Mouse (Mus musculus): ENCODE results near the gene Stk19. TPM values are rescaled to one million over a fixed set of nuclear protein-coding genes. Genes with fewer than 3 reads are reported as not detected.

Gene Stk19
- polyA plus RNA-seq, 1 experiment: 41.3 TPM

- H3K4me1 ChIP-seq (ENCODE audit: control insufficient read depth, insufficient read depth, low read length): peaks cover 2% of the 10 kb centered on the region
- H3K36me3 ChIP-seq (ENCODE audit: control insufficient read depth, insufficient read depth, low read length): no peaks in the 10 kb centered on the region
- H3K4me3 ChIP-seq (ENCODE audit: control insufficient read depth, low read depth, low read length): no peak overlapping the region
- H3K27me3 ChIP-seq (ENCODE audit: control insufficient read depth, insufficient read depth, low read length): no peaks in the 10 kb centered on the region
- no peak overlapping the region for H3K27ac ChIP-seq (ENCODE audit: control insufficient read depth, insufficient read depth, low read depth, low read length)
- TF ChIP-seq CTCF (IDR thresholded peaks at IDR 0.05; ENCODE audit: control insufficient read depth, insufficient read depth, insufficient replicate concordance, low read depth, low read length) (no peak), POLR2A (IDR thresholded peaks at IDR 0.05; ENCODE audit: control insufficient read depth, low read depth, low read length) (no peak)
Measured at GRCm38 (mm10) chr17:34874321-34874720, 37.6 kb upstream of the Stk19 start.

- H3K4me3 ChIP-seq (ENCODE audit: control insufficient read depth, low read depth, low read length): no peak overlapping the region
- H3K27me3 ChIP-seq (ENCODE audit: control insufficient read depth, insufficient read depth, low read length): no peaks in the 10 kb centered on the region
- H3K36me3 ChIP-seq (ENCODE audit: control insufficient read depth, insufficient read depth, low read length): no peaks in the 10 kb centered on the region
- TF ChIP-seq POLR2A (IDR thresholded peaks at IDR 0.05; ENCODE audit: control insufficient read depth, low read depth, low read length): no peak
- TF ChIP-seq CTCF (IDR thresholded peaks at IDR 0.05; ENCODE audit: control insufficient read depth, insufficient read depth, insufficient replicate concordance, low read depth, low read length): no peak
- H3K4me1 ChIP-seq (ENCODE audit: control insufficient read depth, insufficient read depth, low read length): no peaks in the 10 kb centered on the region
- H3K27ac ChIP-seq (ENCODE audit: control insufficient read depth, insufficient read depth, low read depth, low read length): no peak overlapping the region
Measured at GRCm38 (mm10) chr17:34865981-34866380, 29.2 kb upstream of the Stk19 start.

DNA sequence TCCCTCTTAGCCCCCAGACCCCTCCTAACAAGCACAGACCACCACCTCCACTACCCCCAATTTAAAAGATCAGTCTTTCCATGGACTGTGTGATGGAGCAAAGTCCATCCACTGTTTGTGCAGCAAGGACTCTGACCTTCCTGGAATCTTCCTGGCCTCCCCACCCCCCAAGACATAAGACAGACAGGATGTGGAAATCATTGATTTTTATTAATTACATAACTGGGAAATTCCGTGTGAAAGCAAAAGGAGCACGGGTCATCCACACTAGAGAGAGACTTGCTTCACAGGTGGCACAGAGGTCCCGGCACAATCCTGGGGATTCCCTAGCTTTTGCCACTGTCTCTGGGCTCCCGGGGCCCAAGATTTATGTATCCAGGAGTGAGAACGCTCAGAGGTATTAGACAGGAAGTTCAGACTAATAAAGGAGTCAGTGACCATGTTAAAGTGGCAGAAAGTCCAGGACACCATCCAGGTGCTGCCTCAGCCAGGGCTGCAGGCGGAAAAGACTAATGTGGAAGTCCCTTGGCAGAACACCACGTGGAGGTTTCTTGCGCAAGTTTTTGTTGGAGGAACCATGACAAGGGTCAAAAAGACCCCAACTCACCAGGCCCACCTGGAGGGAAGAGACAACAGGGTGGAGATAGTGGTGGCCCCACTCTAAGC is 25.8 kb upstream of the Stk19 start, which contains the start of gene Cfb:
Gene Cfb, minus strand, starts transcription at position 103 of the 666 bp plus-strand sequence.
- Histone ChIP-seq H3K27ac (ENCODE audit: control insufficient read depth, insufficient read depth, low read depth, low read length) (no peak within 1 kb of the TSS), H3K27me3 (ENCODE audit: control insufficient read depth, insufficient read depth, low read length) (no peaks in the 10 kb centered on the region)

DNA sequence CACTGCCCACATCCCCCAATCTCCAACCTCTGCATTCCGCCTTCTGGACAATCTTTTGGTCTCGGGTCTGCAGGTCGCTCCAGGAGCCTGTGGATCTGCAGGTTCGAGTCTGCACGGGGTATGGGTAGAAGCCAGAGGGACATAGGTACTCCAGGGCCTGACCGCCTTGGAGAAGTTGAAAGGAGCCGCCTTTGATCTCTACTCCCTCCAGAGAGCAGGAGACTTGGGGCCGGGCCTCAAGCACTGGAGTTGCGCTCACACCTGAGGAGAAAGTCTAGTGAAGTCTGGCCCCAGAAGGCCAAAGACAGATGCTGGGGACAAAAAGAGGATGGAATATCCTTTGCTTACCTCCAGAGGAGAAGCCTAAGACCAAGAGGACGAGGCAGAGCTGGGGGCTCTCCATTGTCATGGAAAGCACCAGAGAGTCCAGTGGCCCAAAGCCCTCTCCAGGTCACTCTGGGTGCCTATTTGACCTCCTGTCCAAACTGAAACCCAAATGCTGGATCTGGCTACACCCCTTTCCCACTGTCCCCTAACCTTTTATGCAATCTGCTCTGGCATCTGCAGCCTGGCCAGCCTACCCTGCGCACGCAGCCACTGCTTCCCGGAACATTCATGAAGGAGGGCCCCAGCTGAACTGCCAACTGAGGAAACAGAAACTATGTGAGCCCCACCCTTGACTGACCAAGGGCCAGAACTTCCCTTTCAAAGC is 25.1 kb upstream of the Stk19 start:
- H3K4me3 ChIP-seq (ENCODE audit: control insufficient read depth, low read depth, low read length): no peak overlapping the region
- H3K27ac ChIP-seq (ENCODE audit: control insufficient read depth, insufficient read depth, low read depth, low read length): no peak overlapping the region
- no peaks in the 10 kb centered on the region for H3K36me3 ChIP-seq (ENCODE audit: control insufficient read depth, insufficient read depth, low read length)
- H3K4me1 ChIP-seq (ENCODE audit: control insufficient read depth, insufficient read depth, low read length): no peaks in the 10 kb centered on the region
- TF ChIP-seq CTCF (IDR thresholded peaks at IDR 0.05; ENCODE audit: control insufficient read depth, insufficient read depth, insufficient replicate concordance, low read depth, low read length) (no peak), POLR2A (IDR thresholded peaks at IDR 0.05; ENCODE audit: control insufficient read depth, low read depth, low read length) (no peak)
- no peaks in the 10 kb centered on the region for H3K27me3 ChIP-seq (ENCODE audit: control insufficient read depth, insufficient read depth, low read length)

More for the DNA sequence above, 25.8 kb upstream of the Stk19 start, which contains the start of gene Cfb:
- H3K36me3 ChIP-seq (ENCODE audit: control insufficient read depth, insufficient read depth, low read length): no peaks in the 10 kb centered on the region
- H3K4me3 ChIP-seq (ENCODE audit: control insufficient read depth, low read depth, low read length): no peak within 1 kb of the TSS
- TF ChIP-seq POLR2A (IDR thresholded peaks at IDR 0.05; ENCODE audit: control insufficient read depth, low read depth, low read length): no peak
- TF ChIP-seq CTCF (IDR thresholded peaks at IDR 0.05; ENCODE audit: control insufficient read depth, insufficient read depth, insufficient replicate concordance, low read depth, low read length): no peak
- H3K4me1 ChIP-seq (ENCODE audit: control insufficient read depth, insufficient read depth, low read length): no peaks in the 10 kb centered on the region

GRCm38 (mm10) chr17:34860514-34860913 is 23.8 kb upstream of the Stk19 start:
- no peak for TF ChIP-seq CTCF (IDR thresholded peaks at IDR 0.05; ENCODE audit: control insufficient read depth, insufficient read depth, insufficient replicate concordance, low read depth, low read length)
- TF ChIP-seq POLR2A (IDR thresholded peaks at IDR 0.05; ENCODE audit: control insufficient read depth, low read depth, low read length): no peak
- Histone ChIP-seq H3K36me3 (ENCODE audit: control insufficient read depth, insufficient read depth, low read length) (no peaks in the 10 kb centered on the region), H3K4me1 (ENCODE audit: control insufficient read depth, insufficient read depth, low read length) (no peaks in the 10 kb centered on the region), H3K4me3 (ENCODE audit: control insufficient read depth, low read depth, low read length) (no peak overlapping the region), H3K27ac (ENCODE audit: control insufficient read depth, insufficient read depth, low read depth, low read length) (no peak overlapping the region), H3K27me3 (ENCODE audit: control insufficient read depth, insufficient read depth, low read length) (no peaks in the 10 kb centered on the region)

GRCm38 (mm10) chr17:34858670-34859069 is 21.9 kb upstream of the Stk19 start:
- H3K27me3 ChIP-seq (ENCODE audit: control insufficient read depth, insufficient read depth, low read length): no peaks in the 10 kb centered on the region
- H3K4me3 ChIP-seq (ENCODE audit: control insufficient read depth, low read depth, low read length): no peak overlapping the region
- H3K36me3 ChIP-seq (ENCODE audit: control insufficient read depth, insufficient read depth, low read length): no peaks in the 10 kb centered on the region
- no peak overlapping the region for H3K27ac ChIP-seq (ENCODE audit: control insufficient read depth, insufficient read depth, low read depth, low read length)
- TF ChIP-seq CTCF (IDR thresholded peaks at IDR 0.05; ENCODE audit: control insufficient read depth, insufficient read depth, insufficient replicate concordance, low read depth, low read length) (no peak), POLR2A (IDR thresholded peaks at IDR 0.05; ENCODE audit: control insufficient read depth, low read depth, low read length) (no peak)
- H3K4me1 ChIP-seq (ENCODE audit: control insufficient read depth, insufficient read depth, low read length): no peaks in the 10 kb centered on the region

- no peak overlapping the region for H3K4me3 ChIP-seq (ENCODE audit: control insufficient read depth, low read depth, low read length)
- H3K27ac ChIP-seq (ENCODE audit: control insufficient read depth, insufficient read depth, low read depth, low read length): no peak overlapping the region
- peaks cover 2% of the 10 kb centered on the region for H3K4me1 ChIP-seq (ENCODE audit: control insufficient read depth, insufficient read depth, low read length)
- no peaks in the 10 kb centered on the region for H3K27me3 ChIP-seq (ENCODE audit: control insufficient read depth, insufficient read depth, low read length)
- TF ChIP-seq POLR2A (IDR thresholded peaks at IDR 0.05; ENCODE audit: control insufficient read depth, low read depth, low read length) (no peak), CTCF (IDR thresholded peaks at IDR 0.05; ENCODE audit: control insufficient read depth, insufficient read depth, insufficient replicate concordance, low read depth, low read length) (peak; percentile 51; the same call in 1 of the 2 replicates)
- no peaks in the 10 kb centered on the region for H3K36me3 ChIP-seq (ENCODE audit: control insufficient read depth, insufficient read depth, low read length)
Measured at GRCm38 (mm10) chr17:34855825-34856224, 19.1 kb upstream of the Stk19 start.
